Mouse (Mus musculus) T-cell, adult 2 months (primary cell): Measurements from ENCODE around the gene Cavin4.

ENCODE experiments used
- DNase-seq: peaks from one replicate; pipeline ENCODE4 v3.0.0; 2022; ENCODE audit warnings: low spot score

The Cavin4 gene

GRCm38 (mm10) chr4:48663271-48663670, at the start of gene Cavin4:
Gene Cavin4 (plus strand): TSS chr4:48663514.
- DNase-seq = no peak

- no peak for DNase-seq
Observed at GRCm38 (mm10) chr4:48615483-48615882, 47.8 kb upstream of the Cavin4 start.

- DNase-seq = no peak
Observed at GRCm38 (mm10) chr4:48617201-48617600, 46.1 kb upstream of the Cavin4 start.

- no peak for DNase-seq
Observed at GRCm38 (mm10) chr4:48620121-48620520, 43.2 kb upstream of the Cavin4 start.

GRCm38 (mm10) chr4:48622246-48622645, 41.1 kb upstream of the Cavin4 start:
- no peak for DNase-seq

GRCm38 (mm10) chr4:48622946-48623345, 40.4 kb upstream of the Cavin4 start:
- no peak for DNase-seq

GRCm38 (mm10) chr4:48624961-48625360, 38.4 kb upstream of the Cavin4 start:
- no peak for DNase-seq

GRCm38 (mm10) chr4:48625836-48626235, 37.5 kb upstream of the Cavin4 start:
- DNase-seq = no peak

- no peak for DNase-seq
Observed at GRCm38 (mm10) chr4:48629445-48629844, 33.9 kb upstream of the Cavin4 start.

GRCm38 (mm10) chr4:48633529-48633928, 29.8 kb upstream of the Cavin4 start:
- DNase-seq = no peak

- no peak for DNase-seq
Observed at GRCm38 (mm10) chr4:48634058-48634457, 29.3 kb upstream of the Cavin4 start.

- no peak for DNase-seq
Observed at GRCm38 (mm10) chr4:48636831-48637230, 26.5 kb upstream of the Cavin4 start.

GRCm38 (mm10) chr4:48638132-48638531, 25.2 kb upstream of the Cavin4 start:
- DNase-seq = no peak

- no peak for DNase-seq
Observed at GRCm38 (mm10) chr4:48639503-48639902, 23.8 kb upstream of the Cavin4 start.

GRCm38 (mm10) chr4:48643801-48644200, 19.5 kb upstream of the Cavin4 start:
- no peak for DNase-seq

- DNase-seq = no peak
Observed at GRCm38 (mm10) chr4:48646143-48646542, 17.2 kb upstream of the Cavin4 start.

GRCm38 (mm10) chr4:48650617-48651360, 12.5 kb upstream of the Cavin4 start:
- no peak for DNase-seq

GRCm38 (mm10) chr4:48654118-48654517, 9.2 kb upstream of the Cavin4 start:
- DNase-seq = no peak

- no peak for DNase-seq
Observed at GRCm38 (mm10) chr4:48656530-48656929, 6.8 kb upstream of the Cavin4 start.

- DNase-seq = no peak
Observed at GRCm38 (mm10) chr4:48660144-48660543, 3.2 kb upstream of the Cavin4 start.

- no peak for DNase-seq
Observed at GRCm38 (mm10) chr4:48660619-48661575, 2.4 kb upstream of the Cavin4 start.

GRCm38 (mm10) chr4:48664021-48664420, 707 bp downstream of the Cavin4 start:
- DNase-seq = no peak

GRCm38 (mm10) chr4:48667279-48667678, 4.0 kb downstream of the Cavin4 start:
- DNase-seq = no peak
